Mouse (Mus musculus) C2C12 (cell line): ENCODE data around the gene Wfdc15b. TPM values are rescaled to one million over a fixed set of nuclear protein-coding genes. Genes with fewer than 3 reads are reported as not detected.

Source experiments
- H3K27me3 ChIP-seq: one replicate; pipeline ENCODE4 v1.6.1; 2011; ENCODE audit not compliant: control insufficient read depth, insufficient read depth, insufficient read length
- H3K36me3 ChIP-seq: one replicate; pipeline ENCODE4 v1.6.1; 2011; ENCODE audit not compliant: control insufficient read depth, insufficient read depth
- H3K4me3 ChIP-seq: one replicate; pipeline ENCODE4 v1.5.1; 2011; ENCODE audit warnings: mild to moderate bottlenecking, control low read depth; ENCODE audit not compliant: poor library complexity, insufficient read depth, severe bottlenecking
- H3K79me2 ChIP-seq: one replicate; pipeline ENCODE4 v1.6.1; 2011; ENCODE audit not compliant: control insufficient read depth, insufficient read depth
- H3K79me3 ChIP-seq: one replicate; pipeline ENCODE4 v1.6.1; 2011; ENCODE audit warnings: low read depth, control low read depth
- H3ac ChIP-seq: one replicate; pipeline ENCODE3; 2011; ENCODE audit warnings: low read depth; ENCODE audit not compliant: control insufficient read depth, insufficient read length
- CEBPB ChIP-seq: IDR thresholded peaks from one replicate; pipeline ENCODE4 v1.6.1; 2011; ENCODE audit warnings: low read depth, mild to moderate bottlenecking, control low read depth, moderate library complexity
- CTCF ChIP-seq: IDR thresholded peaks from one replicate; pipeline ENCODE4 v1.5.1; 2011; ENCODE audit not compliant: control insufficient read depth, insufficient read depth, insufficient read length
- FOSL1 ChIP-seq: IDR thresholded peaks from one replicate; pipeline ENCODE4 v1.8.0; 2011; ENCODE audit warnings: mild to moderate bottlenecking, low read length; ENCODE audit not compliant: poor library complexity, insufficient read depth, severe bottlenecking
- MAX ChIP-seq: IDR thresholded peaks from one replicate; pipeline ENCODE4 v1.6.1; 2011; ENCODE audit warnings: mild to moderate bottlenecking, control low read depth
- MYOD1 ChIP-seq: IDR thresholded peaks from one replicate; pipeline ENCODE4 v1.6.1; 2011; ENCODE audit warnings: low read depth; ENCODE audit not compliant: control insufficient read depth, insufficient read length
- MYOG ChIP-seq: IDR thresholded peaks from one replicate; pipeline ENCODE4 v1.6.1; 2011; ENCODE audit not compliant: control insufficient read depth, insufficient read length; ENCODE audit errors: extremely low read depth
- USF1 ChIP-seq: IDR thresholded peaks from one replicate; pipeline ENCODE4 v1.6.1; 2011; ENCODE audit warnings: low read depth, mild to moderate bottlenecking, control low read depth, moderate library complexity
- polyA plus RNA-seq: library from polyadenylated mRNA; unstranded; fragments of >200 nt; fragmentation: generic; extraction: Trizol; gene quantifications from one replicate; pipeline ENCODE4 v1.2.1, GENCODE M21; 2012; ENCODE audit warnings: missing spikeins

Wfdc15b gene
- polyA plus RNA-seq, 1 experiment: not detected

- Histone ChIP-seq H3K79me3 (no peaks in the 10 kb centered on the region), H3K27me3 (peaks cover 79% of the 10 kb centered on the region), H3K36me3 (no peaks in the 10 kb centered on the region), H3ac (no peak overlapping the region), H3K79me2 (no peaks in the 10 kb centered on the region), H3K4me3 (no peak overlapping the region)
- TF ChIP-seq MAX (no peak), CTCF (no peak), USF1 (no peak), CEBPB (no peak), FOSL1 (no peak), MYOD1 (no peak), MYOG (no peak)
Measured at GRCm38 (mm10) chr2:164174649-164175395, 46.6 kb downstream of the Wfdc15b start.

GRCm38 (mm10) chr2:164173394-164173793 is 48.1 kb downstream of the Wfdc15b start:
- Histone ChIP-seq H3K36me3 (no peaks in the 10 kb centered on the region), H3K79me3 (no peaks in the 10 kb centered on the region), H3ac (no peak overlapping the region), H3K79me2 (no peaks in the 10 kb centered on the region), H3K4me3 (no peak overlapping the region), H3K27me3 (peaks cover 73% of the 10 kb centered on the region)
- no peak for TF ChIP-seq FOSL1
- TF ChIP-seq MYOD1: no peak
- TF ChIP-seq USF1: no peak
- TF ChIP-seq MYOG: no peak

- Histone ChIP-seq H3ac (no peak within 1 kb of the TSS), H3K79me2 (no peaks in the 10 kb centered on the region), H3K36me3 (no peaks in the 10 kb centered on the region), H3K79me3 (no peaks in the 10 kb centered on the region), H3K4me3 (no peak within 1 kb of the TSS), H3K27me3 (peaks cover 70% of the 10 kb centered on the region)
- no peak for TF ChIP-seq MYOD1
- no peak for TF ChIP-seq CEBPB
- TF ChIP-seq USF1: no peak
- no peak for TF ChIP-seq FOSL1
Measured at GRCm38 (mm10) chr2:164170902-164171301, 50.6 kb downstream of the Wfdc15b start, which contains the start of gene Kcns1. TSS of gene Kcns1 (minus strand) at chr2:164171113.

DNA sequence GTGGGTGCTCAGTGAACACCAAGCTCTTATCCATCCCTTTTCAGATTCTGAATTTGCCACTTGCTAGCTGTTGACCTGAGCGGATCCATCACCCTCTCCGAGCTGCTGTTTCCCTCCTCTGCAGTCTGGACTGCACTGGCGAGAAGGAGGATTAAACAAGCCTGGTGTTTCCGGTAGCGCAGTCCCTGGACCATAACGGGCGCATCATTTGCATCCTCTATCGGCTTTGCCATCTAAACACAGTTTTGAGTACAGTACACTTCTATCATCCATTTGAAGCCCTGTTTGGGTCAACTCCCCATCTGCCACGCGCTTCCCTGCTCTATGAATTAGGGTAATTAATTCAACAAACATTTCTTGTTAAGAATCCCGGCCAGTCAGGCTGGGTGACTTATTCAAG is 51.1 kb downstream of the Wfdc15b start:
- H3ac ChIP-seq: no peak overlapping the region
- H3K36me3 ChIP-seq: no peaks in the 10 kb centered on the region
- TF ChIP-seq MAX (no peak), CEBPB (no peak), CTCF (no peak), MYOG (no peak), MYOD1 (no peak), USF1 (no peak), FOSL1 (no peak)
- H3K27me3 ChIP-seq: peaks cover 72% of the 10 kb centered on the region
- H3K79me3 ChIP-seq: no peaks in the 10 kb centered on the region
- H3K79me2 ChIP-seq: no peaks in the 10 kb centered on the region
- no peak overlapping the region for H3K4me3 ChIP-seq

DNA sequence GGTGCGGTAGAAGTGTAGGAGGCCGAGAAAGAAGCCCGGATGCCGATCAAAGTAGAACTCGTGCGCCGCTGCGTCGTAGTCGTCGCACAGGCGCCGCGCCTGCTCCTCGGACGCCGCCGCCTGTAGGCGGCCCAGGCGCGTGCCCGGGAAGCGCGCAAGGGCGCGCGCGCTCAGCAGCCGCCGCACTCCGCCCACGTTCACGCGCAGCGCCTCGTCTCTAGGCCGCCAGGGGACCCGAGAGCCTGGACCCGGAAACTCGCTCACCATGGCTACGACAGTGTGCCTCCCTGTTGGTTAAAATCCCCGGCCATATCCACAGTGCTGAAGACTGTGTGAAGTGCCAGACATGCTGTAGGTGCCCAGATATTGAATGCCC is 52.9 kb downstream of the Wfdc15b start:
- no peaks in the 10 kb centered on the region for H3K79me2 ChIP-seq
- no peak overlapping the region for H3ac ChIP-seq
- H3K4me3 ChIP-seq: no peak overlapping the region
- TF ChIP-seq CEBPB (no peak), FOSL1 (no peak), MYOG (no peak), MYOD1 (no peak), CTCF (no peak)
- peaks cover 66% of the 10 kb centered on the region for H3K27me3 ChIP-seq
- no peaks in the 10 kb centered on the region for H3K36me3 ChIP-seq
- no peaks in the 10 kb centered on the region for H3K79me3 ChIP-seq

DNA sequence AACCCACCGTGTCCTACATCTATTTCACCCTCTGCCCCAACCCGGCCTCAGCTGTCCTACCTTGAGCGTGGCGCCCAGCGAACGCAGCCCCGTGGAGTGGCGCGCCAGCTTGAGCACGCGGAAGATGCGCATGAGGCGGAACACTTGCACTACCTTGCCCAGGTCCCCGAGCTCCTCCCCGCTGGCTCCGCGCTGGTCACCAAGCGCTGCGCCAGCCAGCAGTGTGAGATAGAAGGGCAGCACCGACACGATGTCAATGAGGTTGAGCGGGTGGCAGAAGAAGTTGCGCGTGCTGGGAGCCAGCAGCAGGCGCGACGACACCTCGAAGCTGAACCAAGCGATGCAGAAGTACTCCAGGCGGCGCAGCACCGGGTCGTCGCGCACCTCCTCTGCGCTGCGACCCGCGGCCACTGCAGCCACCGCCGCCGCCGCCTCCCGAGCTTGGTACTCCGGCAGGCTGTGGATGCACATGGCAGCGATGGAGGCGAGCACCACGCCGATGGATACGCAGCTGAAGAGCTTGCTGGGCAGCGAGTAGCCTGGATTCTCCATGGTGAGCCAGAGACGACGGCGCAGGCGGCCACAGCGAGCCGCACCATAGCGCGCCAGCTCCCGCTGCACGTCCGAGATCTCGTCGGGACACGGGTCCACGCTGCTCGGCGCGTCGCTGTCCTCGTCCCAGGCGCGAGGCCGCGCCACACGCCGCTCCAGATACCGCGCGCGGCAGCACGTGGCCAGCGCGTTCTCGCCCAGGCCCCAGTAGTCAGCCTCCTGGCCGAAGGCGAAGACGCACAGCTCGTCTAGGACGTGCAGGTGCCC is 53.5 kb downstream of the Wfdc15b start:
- no peak overlapping the region for H3ac ChIP-seq
- TF ChIP-seq MAX (no peak), MYOG (no peak), CTCF (no peak), CEBPB (no peak), MYOD1 (no peak), USF1 (no peak), FOSL1 (no peak)
- H3K4me3 ChIP-seq: no peak overlapping the region
- H3K36me3 ChIP-seq: no peaks in the 10 kb centered on the region
- H3K79me3 ChIP-seq: no peaks in the 10 kb centered on the region
- H3K79me2 ChIP-seq: no peaks in the 10 kb centered on the region
- H3K27me3 ChIP-seq: peaks cover 60% of the 10 kb centered on the region
